Mouse (Mus musculus) lung, postnatal 25 days (tissue): ENCODE measurements around the gene Lrmda.
A peak's percentile ranks its signal among the peaks of the same experiment; 100 is the strongest.

Experiments
- DNase-seq: peaks from one replicate; pipeline ENCODE4 v3.0.0; 2022; ENCODE audit warnings: low spot score

The Lrmda gene

GRCm38 (mm10) chr14:22093124-22093523 lies 73.6 kb downstream of the Lrmda start:
- DNase-seq, result no peak

DNA sequence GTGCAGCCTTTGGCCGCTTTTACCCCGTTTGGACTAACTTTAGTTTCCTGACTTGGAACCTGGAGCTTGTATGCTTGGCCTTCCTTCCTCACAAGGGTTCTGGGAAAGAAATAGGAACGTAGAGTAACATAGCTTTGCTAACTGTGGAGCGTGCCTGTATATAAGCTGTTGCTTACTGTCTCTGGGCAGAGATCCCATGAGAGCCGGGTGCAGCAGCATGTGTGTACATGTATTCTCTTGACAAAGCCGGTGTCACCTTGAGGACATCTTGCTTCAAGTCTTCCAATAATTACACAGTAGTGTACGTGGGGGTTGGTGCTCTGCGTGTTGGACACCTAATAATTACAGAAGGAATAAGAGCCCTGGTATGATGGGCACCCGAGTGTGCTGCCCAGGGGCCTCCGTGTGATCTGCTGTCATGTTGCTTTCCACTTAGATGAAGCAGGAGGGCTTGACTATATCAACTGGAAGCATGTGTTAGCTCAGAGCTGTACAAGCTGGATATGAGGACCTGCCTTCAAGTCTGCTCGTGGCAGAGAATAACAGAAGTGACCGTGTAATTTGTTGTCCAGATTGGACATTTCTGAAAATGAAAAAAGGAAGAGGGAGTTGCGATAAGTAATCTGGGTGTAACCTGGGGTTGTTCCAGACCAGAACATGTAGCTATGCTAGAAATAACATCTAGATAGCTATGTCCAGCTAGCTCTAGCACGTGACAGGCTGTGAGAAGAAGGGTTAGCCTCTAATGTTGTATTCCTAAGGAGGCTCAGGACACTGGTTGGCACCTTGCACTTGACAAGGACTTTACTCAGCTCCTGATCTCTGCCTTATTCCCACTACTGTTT lies 82.7 kb downstream of the Lrmda start:
- DNase-seq, result peak; percentile 14

- no peak for DNase-seq
Observed at GRCm38 (mm10) chr14:22105855-22106254, 86.3 kb downstream of the Lrmda start.

GRCm38 (mm10) chr14:22106777-22107176 lies 87.3 kb downstream of the Lrmda start:
- no peak for DNase-seq

DNA sequence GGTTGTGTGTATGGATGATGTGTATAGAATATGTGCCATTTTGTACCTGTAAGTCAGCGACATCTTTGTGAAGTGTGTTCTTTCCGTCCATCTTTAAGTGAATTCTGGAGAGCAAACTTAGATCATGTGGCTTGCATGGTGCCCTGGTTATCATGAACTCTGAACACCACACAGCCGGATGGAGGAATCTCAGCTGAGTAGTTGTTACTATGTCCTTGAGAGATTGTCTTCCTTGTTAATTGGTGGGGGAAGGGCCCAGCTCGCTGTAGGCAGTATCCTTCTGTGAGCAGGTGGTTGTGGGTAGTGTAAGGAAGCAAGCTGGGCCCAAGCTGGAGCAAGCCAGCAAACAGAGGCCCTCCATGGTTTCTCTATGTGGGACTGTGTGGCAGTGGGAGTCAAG lies 89.9 kb downstream of the Lrmda start:
- DNase-seq, result no peak

- DNase-seq, result no peak
Observed at GRCm38 (mm10) chr14:22113463-22114361, 94.2 kb downstream of the Lrmda start.

DNA sequence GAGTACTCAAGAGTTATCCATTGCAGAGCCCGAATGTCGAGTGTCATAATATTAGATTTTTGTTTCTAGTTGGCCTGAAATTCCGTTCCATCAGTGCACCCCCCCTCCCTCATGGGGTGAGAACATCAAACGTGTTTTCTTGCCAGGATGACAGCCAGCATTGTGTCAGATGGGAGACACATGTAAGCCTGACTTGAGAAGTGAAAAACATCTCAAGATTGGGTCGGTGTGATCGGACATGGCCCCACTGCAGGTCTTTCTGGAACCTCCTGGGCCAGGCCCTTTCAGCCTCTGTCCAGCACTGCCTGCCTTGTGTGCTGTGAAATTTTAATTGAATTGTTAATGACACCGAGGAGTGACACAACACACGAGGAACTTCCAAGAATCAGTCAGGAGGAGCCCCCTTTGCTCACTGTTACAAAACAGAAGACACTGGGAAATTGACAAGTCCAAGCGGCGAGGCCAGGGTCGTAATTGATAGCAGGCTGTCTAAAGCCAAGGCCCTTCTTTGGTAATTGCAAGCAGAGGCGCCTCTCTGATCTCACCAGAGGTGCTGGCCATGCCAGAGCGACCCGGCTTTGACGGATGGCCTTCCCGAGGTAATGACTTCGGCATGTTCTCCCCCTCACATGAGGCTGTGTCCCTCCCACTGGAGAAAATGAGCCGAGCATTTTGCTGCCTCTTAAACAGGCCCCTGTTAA lies 95.3 kb downstream of the Lrmda start:
- no peak for DNase-seq

- no peak for DNase-seq
Observed at GRCm38 (mm10) chr14:22118096-22118495, 98.6 kb downstream of the Lrmda start.

- no peak for DNase-seq
Observed at GRCm38 (mm10) chr14:22118512-22118911, 99.0 kb downstream of the Lrmda start.

DNA sequence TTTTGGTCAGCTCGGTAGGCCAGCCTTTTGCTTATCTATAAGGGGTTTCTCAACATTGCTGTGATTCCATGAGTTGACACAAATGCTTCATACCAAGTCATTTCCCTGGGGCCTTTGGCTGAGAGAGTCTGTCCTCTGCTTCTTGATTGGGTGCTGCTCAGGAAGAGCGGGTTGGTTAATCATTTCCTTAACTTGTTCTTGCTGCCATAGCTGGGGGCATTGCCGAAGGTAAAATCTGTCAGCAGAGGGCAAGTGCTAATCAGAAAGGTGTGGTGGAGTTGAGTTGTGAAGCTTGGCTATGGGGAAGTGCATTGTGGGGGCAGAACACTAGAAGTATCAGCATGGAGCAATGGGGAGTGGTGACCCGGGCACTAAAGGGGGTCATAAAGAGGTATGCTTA lies 106.8 kb downstream of the Lrmda start:
- peak; percentile 10 for DNase-seq

GRCm38 (mm10) chr14:22126859-22127258 lies 107.3 kb downstream of the Lrmda start:
- no peak for DNase-seq

DNA sequence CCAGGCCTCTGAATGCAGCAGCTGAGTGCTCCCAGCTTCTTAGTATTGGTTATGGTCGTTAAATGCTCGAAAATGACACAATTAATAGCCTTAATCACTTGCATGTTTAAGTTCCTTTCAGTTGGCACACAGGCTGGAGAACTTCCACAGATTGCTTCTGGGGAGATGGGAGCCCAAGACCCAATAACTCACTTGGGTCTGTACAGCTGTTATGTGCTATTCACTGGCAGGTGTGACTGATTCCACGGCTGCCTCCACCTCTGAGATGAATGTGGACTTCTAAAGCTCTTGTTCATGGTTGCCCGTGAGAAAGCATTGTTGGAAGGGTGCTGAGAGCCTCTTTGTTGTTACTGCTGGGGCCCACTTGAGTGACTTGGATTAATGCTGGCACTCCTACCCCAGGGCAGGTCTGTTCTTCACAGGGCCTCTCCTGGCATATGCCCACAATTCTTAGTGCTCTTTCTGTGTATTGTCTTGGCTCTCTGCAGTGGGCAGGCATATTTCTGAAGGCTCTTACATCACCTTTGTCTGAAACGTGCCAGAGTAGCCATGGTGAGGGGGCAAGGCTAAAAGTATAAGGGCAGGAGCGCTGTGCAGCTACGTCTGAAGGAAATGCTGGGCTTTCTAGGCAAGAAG lies 111.6 kb downstream of the Lrmda start:
- peak; percentile 28 for DNase-seq

GRCm38 (mm10) chr14:22139281-22139680 lies 119.8 kb downstream of the Lrmda start:
- no peak for DNase-seq

- no peak for DNase-seq
Observed at GRCm38 (mm10) chr14:22144014-22144413, 124.5 kb downstream of the Lrmda start.

- no peak for DNase-seq
Observed at GRCm38 (mm10) chr14:22145863-22146262, 126.4 kb downstream of the Lrmda start.

GRCm38 (mm10) chr14:22146508-22147044 lies 127.1 kb downstream of the Lrmda start:
- DNase-seq, result no peak

- DNase-seq, result peak; percentile 27
Observed at GRCm38 (mm10) chr14:22147341-22148024, 128.0 kb downstream of the Lrmda start.

DNA sequence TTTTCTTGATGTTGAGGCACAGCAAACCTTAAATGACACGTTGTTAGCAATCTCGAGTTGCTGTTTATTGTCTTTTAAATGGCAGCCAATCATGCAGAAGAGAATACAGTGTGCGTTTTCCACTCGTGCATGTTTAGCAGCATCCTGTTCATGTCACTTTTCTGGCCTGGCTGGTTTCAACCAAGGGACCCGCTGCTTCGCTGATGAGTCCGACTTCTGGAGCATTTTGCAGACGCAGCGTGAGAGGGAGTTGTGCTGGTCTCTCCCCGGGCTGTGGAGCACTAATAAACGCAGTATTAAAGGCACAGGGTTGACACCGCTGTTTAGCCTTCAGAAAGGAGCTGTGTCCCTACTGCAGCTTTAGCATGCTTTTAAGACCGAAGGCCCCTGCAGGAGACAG lies 133.2 kb downstream of the Lrmda start:
- DNase-seq, result no peak

DNA sequence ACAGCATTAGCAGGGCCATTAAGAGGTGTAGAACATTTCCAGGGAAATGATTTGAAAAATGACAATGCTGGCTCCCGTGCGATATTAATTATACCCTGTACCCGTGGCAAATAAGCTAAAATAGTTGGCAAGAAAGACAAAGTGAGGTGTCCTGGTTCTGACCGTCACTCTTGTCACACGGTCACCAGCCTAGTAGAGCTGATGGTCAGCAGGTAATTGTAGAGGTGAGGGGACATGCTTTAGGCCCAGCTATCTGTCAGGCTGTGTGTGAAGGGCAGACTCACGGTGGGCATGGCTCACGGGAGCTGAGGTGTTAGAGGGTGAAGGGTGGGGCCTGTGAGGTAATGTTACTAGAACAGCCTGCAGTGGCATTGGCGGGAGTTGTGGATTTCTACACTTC lies 134.6 kb downstream of the Lrmda start:
- DNase-seq, result no peak

DNA sequence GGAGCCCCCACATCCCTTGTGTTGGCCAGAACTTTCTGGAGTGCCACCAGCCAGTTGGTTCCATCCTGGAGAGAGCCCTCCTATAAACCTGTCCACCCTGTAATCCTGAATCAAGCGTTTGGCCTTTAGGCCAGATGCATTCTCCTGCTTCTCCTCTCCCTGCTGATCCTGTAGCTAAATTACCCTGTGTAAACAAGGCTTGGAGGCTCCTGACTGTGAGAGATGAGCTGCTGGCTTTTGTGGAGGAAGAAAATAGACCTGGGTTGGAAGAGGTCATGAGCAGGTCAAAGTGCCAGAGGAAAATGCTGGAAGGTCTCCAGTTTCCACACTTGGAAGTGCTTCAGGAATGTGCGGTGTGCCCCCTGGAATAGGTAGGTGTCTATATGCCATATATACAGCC lies 135.5 kb downstream of the Lrmda start:
- DNase-seq, result no peak

DNA sequence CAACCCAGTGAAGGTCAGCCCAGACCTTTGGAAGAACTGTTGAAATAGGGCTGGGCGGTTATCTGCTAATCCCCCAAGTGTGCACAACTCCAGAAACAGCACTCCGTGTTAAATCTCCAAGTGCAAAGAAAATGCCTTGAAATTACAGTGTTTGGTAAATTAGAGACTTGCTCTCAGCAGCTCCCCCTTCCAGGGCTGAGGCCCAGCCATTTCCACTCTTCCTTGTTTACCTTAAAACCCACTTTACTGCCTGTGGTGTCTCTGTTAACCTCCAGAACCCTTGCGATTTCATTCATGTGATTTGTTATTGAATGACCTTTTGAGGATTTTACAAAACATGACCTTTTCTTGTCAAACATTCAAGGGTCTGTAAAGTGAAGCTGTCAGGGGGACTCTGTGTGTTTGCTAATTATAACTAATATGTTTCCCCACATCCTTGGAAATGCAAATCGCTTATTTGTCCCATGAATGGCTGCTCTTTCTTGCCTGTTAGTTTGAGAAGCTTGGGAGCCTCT lies 136.1 kb downstream of the Lrmda start:
- no peak for DNase-seq
